Mouse (Mus musculus): ENCODE measurements around the gene Krt35. TPM values are rescaled to one million over a fixed set of nuclear protein-coding genes. Genes with fewer than 3 reads are reported as not detected.

Gene Krt35
- not detected in 2 replicates for polyA plus RNA-seq (2015; fragmentation: Nextera tagmentation; extraction: Ambion mirVana)

DNA sequence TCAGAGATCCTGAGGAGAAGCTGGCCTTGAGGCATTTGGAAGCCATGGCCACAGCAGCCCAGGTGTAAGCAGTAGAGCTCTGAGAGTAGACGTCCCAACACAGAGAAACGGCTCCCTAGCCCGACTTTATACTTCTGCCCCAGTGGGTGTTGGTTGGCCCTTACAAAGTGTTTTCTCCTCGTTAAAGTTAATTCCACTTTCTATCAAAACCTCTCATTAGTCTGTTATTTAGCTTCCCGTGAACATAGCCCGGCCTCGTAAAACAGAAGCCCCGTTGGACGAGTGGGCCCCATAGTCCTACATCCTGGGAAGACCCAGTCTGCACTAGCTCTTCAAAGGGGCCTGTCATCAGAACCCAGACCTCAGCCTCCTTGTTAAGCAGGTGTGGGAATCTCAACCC is at the start of gene Krt35:
Gene Krt35 (minus strand): TSS at position 101 of the 400 bp plus-strand sequence.
- WGBS (ENCODE audit: insufficient replicate concordance), result 78% methylated on average over 9 of the region's 9 CpGs
- Histone ChIP-seq H3K4me3 (ENCODE audit: low read depth, low read length) (no peak within 1 kb of the TSS), H3K9ac (replicated peaks) (no peak within 1 kb of the TSS), H3K27me3 (ENCODE audit: insufficient read depth, low read length) (no peaks in the 10 kb centered on the region), H3K4me2 (ENCODE audit: low read depth, low read length) (no peak within 1 kb of the TSS), H3K4me1 (ENCODE audit: insufficient read depth) (no peaks in the 10 kb centered on the region), H3K9me3 (ENCODE audit: low read length) (no peaks in the 10 kb centered on the region), H3K27ac (ENCODE audit: low read depth) (no peak within 1 kb of the TSS), H3K36me3 (replicated peaks; ENCODE audit: insufficient read depth, low read length) (no peaks in the 10 kb centered on the region)
- DNase-seq (no peak), ATAC-seq (no peak)
- TF ChIP-seq EP300 (IDR thresholded peaks at IDR 0.05; ENCODE audit: low read depth), result no peak

DNA sequence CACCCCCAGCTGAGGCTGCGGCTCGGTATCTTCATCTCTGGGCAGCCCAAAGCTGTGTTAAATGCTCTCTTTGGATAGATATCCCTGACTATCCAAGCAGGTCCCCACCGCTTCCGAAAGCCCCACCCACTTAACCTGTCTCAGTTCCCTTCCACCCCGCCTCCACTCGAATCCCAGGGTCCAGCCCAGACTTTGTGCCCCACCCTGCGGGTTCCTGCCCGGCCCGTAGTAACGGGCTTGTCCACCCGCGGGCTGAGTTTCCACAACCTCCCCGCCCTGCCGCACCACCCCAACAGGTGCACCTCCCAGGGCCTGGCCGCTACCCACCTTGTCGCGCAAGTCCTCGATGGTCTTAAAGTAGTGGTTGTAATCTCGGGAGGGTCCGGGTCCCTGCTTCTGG is 49.1 kb upstream of the Krt35 start:
- no peak overlapping the region; the same call in 1 of the 2 replicates for H3K9ac ChIP-seq (replicated peaks)
- peak overlapping the region; percentile 20 for H3K4me3 ChIP-seq (ENCODE audit: low read depth, low read length)
- no peak for TF ChIP-seq CTCF (IDR thresholded peaks at IDR 0.05; ENCODE audit: low read depth)
- TF ChIP-seq EP300 (IDR thresholded peaks at IDR 0.05; ENCODE audit: low read depth), result no peak
- H3K36me3 ChIP-seq (replicated peaks; ENCODE audit: insufficient read depth, low read length), result no peaks in the 10 kb centered on the region
- H3K9me3 ChIP-seq (ENCODE audit: low read length), result no peaks in the 10 kb centered on the region
- WGBS (ENCODE audit: insufficient replicate concordance), result 6% methylated on average over 20 of the region's 20 CpGs
- no peak for DNase-seq
- peak overlapping the region; percentile 44 for H3K4me2 ChIP-seq (ENCODE audit: low read depth, low read length)
- no peaks in the 10 kb centered on the region for H3K4me1 ChIP-seq (ENCODE audit: insufficient read depth)
- H3K27ac ChIP-seq (ENCODE audit: low read depth), result no peak overlapping the region
- H3K27me3 ChIP-seq (ENCODE audit: insufficient read depth, low read length), result peaks cover 22% of the 10 kb centered on the region
- ATAC-seq, result no peak

DNA sequence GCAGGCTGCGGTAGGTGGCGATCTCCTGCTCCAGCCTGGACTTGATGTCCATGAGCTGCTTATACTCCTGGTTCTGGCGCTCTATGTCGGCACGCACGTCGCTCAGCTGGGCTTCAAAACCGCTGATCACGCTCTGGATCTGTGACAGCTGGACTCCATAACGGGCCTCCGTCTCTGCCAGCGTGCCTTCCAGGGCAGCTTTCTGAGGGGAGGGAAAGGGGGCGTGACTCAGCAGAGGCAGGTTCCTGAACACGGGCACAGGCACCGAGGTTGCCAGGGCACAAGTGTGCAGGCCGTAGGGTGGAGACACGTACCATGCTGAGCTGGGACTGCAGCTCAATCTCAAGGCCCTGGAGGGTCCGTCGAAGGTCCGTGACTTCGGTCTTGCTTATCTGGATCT is 44.9 kb upstream of the Krt35 start:
- Histone ChIP-seq H3K9ac (replicated peaks) (no peak overlapping the region), H3K4me3 (ENCODE audit: low read depth, low read length) (no peak overlapping the region), H3K27ac (ENCODE audit: low read depth) (no peak overlapping the region), H3K36me3 (replicated peaks; ENCODE audit: insufficient read depth, low read length) (no peaks in the 10 kb centered on the region), H3K4me1 (ENCODE audit: insufficient read depth) (no peaks in the 10 kb centered on the region), H3K27me3 (ENCODE audit: insufficient read depth, low read length) (peaks cover 19% of the 10 kb centered on the region), H3K9me3 (ENCODE audit: low read length) (no peaks in the 10 kb centered on the region), H3K4me2 (ENCODE audit: low read depth, low read length) (no peak overlapping the region)
- no peak for TF ChIP-seq EP300 (IDR thresholded peaks at IDR 0.05; ENCODE audit: low read depth)
- TF ChIP-seq CTCF (IDR thresholded peaks at IDR 0.05; ENCODE audit: low read depth), result no peak
- WGBS (ENCODE audit: insufficient replicate concordance), result 82% methylated on average over 21 of the region's 21 CpGs
- ATAC-seq (no peak), DNase-seq (no peak)

DNA sequence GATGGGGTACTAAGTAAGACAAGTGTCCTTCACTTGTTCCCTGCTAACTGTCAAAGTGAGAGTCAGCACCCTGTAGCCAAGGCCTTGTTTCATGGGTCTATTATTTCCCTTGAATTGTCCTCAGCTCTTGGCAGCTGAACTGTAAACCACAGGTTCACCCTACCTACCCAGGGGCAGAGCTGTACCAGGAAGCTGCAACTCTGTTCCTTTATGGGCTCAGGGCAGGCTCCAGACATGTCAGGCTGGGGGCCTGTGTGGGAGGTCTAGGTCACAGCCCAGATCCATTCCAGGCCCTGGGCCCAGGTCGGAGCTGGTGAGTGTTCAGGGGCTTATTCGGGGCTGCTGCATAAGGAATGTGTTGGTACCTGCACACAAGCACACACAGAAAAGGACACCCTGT is 43.4 kb upstream of the Krt35 start:
- Histone ChIP-seq H3K36me3 (replicated peaks; ENCODE audit: insufficient read depth, low read length) (no peaks in the 10 kb centered on the region), H3K27ac (ENCODE audit: low read depth) (no peak overlapping the region), H3K27me3 (ENCODE audit: insufficient read depth, low read length) (peaks cover 3% of the 10 kb centered on the region; the same call in 1 of the 2 replicates), H3K4me2 (ENCODE audit: low read depth, low read length) (no peak overlapping the region), H3K4me1 (ENCODE audit: insufficient read depth) (no peaks in the 10 kb centered on the region), H3K9me3 (ENCODE audit: low read length) (no peaks in the 10 kb centered on the region), H3K4me3 (ENCODE audit: low read depth, low read length) (no peak overlapping the region), H3K9ac (replicated peaks) (no peak overlapping the region)
- ATAC-seq, result no peak
- 72% methylated on average over 2 of the region's 2 CpGs for WGBS (ENCODE audit: insufficient replicate concordance)
- TF ChIP-seq CTCF (IDR thresholded peaks at IDR 0.05; ENCODE audit: low read depth), result no peak
- no peak for TF ChIP-seq EP300 (IDR thresholded peaks at IDR 0.05; ENCODE audit: low read depth)
- DNase-seq, result no peak

DNA sequence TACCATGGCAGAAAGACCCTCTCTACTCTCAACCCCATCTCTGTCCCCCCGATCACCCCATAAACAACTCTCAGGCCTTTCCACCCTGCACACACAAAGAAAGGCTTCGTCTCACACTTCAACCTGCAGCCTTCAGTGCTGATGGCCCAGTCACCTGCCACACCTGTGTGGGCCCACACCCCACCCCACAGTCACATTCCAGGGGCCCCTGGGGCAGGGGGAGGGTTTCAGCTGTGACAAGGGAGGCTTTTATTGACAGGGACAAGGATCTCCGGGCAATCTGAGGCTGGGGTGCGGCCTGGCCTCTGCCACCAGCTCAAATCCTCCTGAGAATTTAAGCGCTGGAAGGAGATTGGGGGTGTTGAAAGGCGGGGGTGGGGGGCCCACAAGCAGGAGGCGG is 42.8 kb upstream of the Krt35 start:
- TF ChIP-seq CTCF (IDR thresholded peaks at IDR 0.05; ENCODE audit: low read depth) (no peak), EP300 (IDR thresholded peaks at IDR 0.05; ENCODE audit: low read depth) (no peak)
- Histone ChIP-seq H3K9ac (replicated peaks) (no peak overlapping the region), H3K9me3 (ENCODE audit: low read length) (no peaks in the 10 kb centered on the region), H3K27ac (ENCODE audit: low read depth) (no peak overlapping the region), H3K36me3 (replicated peaks; ENCODE audit: insufficient read depth, low read length) (no peaks in the 10 kb centered on the region), H3K4me3 (ENCODE audit: low read depth, low read length) (no peak overlapping the region), H3K27me3 (ENCODE audit: insufficient read depth, low read length) (no peaks in the 10 kb centered on the region), H3K4me1 (ENCODE audit: insufficient read depth) (no peaks in the 10 kb centered on the region), H3K4me2 (ENCODE audit: low read depth, low read length) (no peak overlapping the region)
- 73% methylated on average over 7 of the region's 7 CpGs for WGBS (ENCODE audit: insufficient replicate concordance)
- no peak for DNase-seq
- ATAC-seq, result no peak

DNA sequence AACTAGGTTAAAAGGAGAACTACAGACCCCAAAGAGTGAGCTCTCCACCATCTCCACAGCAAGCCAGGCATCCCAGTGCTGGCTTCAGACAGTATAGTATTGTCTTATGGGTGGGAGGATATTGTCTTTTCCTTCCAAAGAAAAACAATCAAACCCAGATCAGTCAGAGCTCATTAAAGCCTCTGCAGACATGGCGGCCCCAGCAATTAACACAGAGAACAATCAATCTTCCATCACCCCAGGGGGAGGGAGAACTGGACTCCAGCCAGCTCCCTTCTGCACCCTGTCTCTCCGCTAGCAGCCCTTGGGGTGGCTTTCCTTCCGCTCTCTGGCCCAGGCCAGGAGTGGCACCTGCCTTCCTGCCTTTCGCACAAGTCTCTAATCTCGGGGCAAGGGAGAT is 41.7 kb upstream of the Krt35 start:
- ATAC-seq, result no peak
- H3K27me3 ChIP-seq (ENCODE audit: insufficient read depth, low read length), result no peaks in the 10 kb centered on the region
- DNase-seq, result no peak
- TF ChIP-seq CTCF (IDR thresholded peaks at IDR 0.05; ENCODE audit: low read depth) (no peak), EP300 (IDR thresholded peaks at IDR 0.05; ENCODE audit: low read depth) (no peak)
- no peak overlapping the region for H3K4me3 ChIP-seq (ENCODE audit: low read depth, low read length)
- no peak overlapping the region for H3K27ac ChIP-seq (ENCODE audit: low read depth)
- no peaks in the 10 kb centered on the region for H3K4me1 ChIP-seq (ENCODE audit: insufficient read depth)
- no peaks in the 10 kb centered on the region for H3K36me3 ChIP-seq (replicated peaks; ENCODE audit: insufficient read depth, low read length)
- H3K4me2 ChIP-seq (ENCODE audit: low read depth, low read length), result no peak overlapping the region
- no peak overlapping the region for H3K9ac ChIP-seq (replicated peaks)
- 49% methylated on average over 5 of the region's 5 CpGs for WGBS (ENCODE audit: insufficient replicate concordance)
- no peaks in the 10 kb centered on the region for H3K9me3 ChIP-seq (ENCODE audit: low read length)

DNA sequence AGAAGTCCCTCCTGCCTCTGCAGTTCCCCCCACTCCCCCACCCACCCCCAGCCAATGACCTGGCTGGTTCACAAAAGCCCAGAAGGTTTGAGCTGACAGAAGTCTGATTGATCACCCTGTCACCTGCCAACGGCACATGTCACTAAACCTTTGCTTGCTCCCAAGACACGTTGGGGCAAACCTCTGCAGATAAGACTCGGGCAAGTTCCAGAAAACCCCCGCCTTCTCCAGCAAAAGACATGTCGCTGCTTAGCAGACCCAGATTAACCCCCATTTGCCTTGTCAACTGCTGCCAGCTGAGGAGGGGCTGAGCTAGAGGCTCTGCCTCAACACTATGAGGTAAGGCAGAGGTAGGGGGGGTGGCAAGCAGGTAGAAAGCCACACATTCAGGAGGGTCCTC is 40.5 kb upstream of the Krt35 start:
- no peak for TF ChIP-seq EP300 (IDR thresholded peaks at IDR 0.05; ENCODE audit: low read depth)
- TF ChIP-seq CTCF (IDR thresholded peaks at IDR 0.05; ENCODE audit: low read depth), result no peak
- no peak overlapping the region for H3K9ac ChIP-seq (replicated peaks)
- no peaks in the 10 kb centered on the region for H3K4me1 ChIP-seq (ENCODE audit: insufficient read depth)
- WGBS (ENCODE audit: insufficient replicate concordance), result 25% methylated on average over 5 of the region's 5 CpGs
- H3K4me3 ChIP-seq (ENCODE audit: low read depth, low read length), result no peak overlapping the region
- no peaks in the 10 kb centered on the region for H3K36me3 ChIP-seq (replicated peaks; ENCODE audit: insufficient read depth, low read length)
- no peak for ATAC-seq
- no peak overlapping the region for H3K4me2 ChIP-seq (ENCODE audit: low read depth, low read length)
- H3K27ac ChIP-seq (ENCODE audit: low read depth), result no peak overlapping the region
- no peaks in the 10 kb centered on the region for H3K27me3 ChIP-seq (ENCODE audit: insufficient read depth, low read length)
- H3K9me3 ChIP-seq (ENCODE audit: low read length), result no peaks in the 10 kb centered on the region
- no peak for DNase-seq
